Mouse (Mus musculus) liver, embryonic 12.5 days (tissue): ENCODE measurements at regions not wholly inside any gene's neighbourhood (a gene's known extent, or its start where the extent isn't known, plus 50 kb on each side); places are given as distances from the start of the nearest gene placed in this dataset.

Experiments used
- ATAC-seq: fragments of 200-750 bp; cut with Nextera tagmentation; 2 replicates; pipeline ENCODE4 v1.8.0; 2017; ENCODE audit warnings: moderate number of reproducible peaks, mild to moderate bottlenecking, moderate library complexity
- H3K27ac ChIP-seq: fragments of 300-500 bp; sonication (generic); 2 replicates; pipeline ENCODE4 v1.5.1; 2016; ENCODE audit warnings: mild to moderate bottlenecking
- H3K27me3 ChIP-seq: fragments of 300-500 bp; sonication (generic); replicated peaks from 2 replicates; pipeline ENCODE4 v1.6.1; 2016; ENCODE audit warnings: mild to moderate bottlenecking, moderate library complexity
- H3K36me3 ChIP-seq: fragments of 300-500 bp; sonication (generic); 2 replicates; pipeline ENCODE4 v1.6.1; 2016; ENCODE audit warnings: mild to moderate bottlenecking, moderate library complexity
- H3K4me1 ChIP-seq: fragments of 300-500 bp; sonication (generic); 2 replicates; pipeline ENCODE4 v1.6.1; 2016
- H3K4me2 ChIP-seq: fragments of 300-500 bp; sonication (generic); 2 replicates; pipeline ENCODE4 v1.6.1; 2016; ENCODE audit warnings: mild to moderate bottlenecking, moderate library complexity
- H3K4me3 ChIP-seq: fragments of 300-500 bp; sonication (generic); 2 replicates; pipeline ENCODE4 v1.5.1; 2016; ENCODE audit warnings: mild to moderate bottlenecking, moderate library complexity
- H3K9ac ChIP-seq: fragments of 300-500 bp; sonication (generic); 2 replicates; pipeline ENCODE4 v1.6.1; 2016; ENCODE audit warnings: mild to moderate bottlenecking, moderate library complexity
- H3K9me3 ChIP-seq: fragments of 300-500 bp; sonication (generic); replicated peaks from 2 replicates; pipeline ENCODE4 v1.6.1; 2016; ENCODE audit warnings: mild to moderate bottlenecking, moderate library complexity
- WGBS: fragments of 180-500 bp; shearing (Covaris S2); methylation state at CpG from one replicate; pipeline ENCODE4 v1.1.7; 2016; ENCODE audit not compliant: insufficient replicate concordance; 5-methylcytosine and 5-hydroxymethylcytosine counted together

- WGBS = 79% methylated on average over 4 of the region's 4 CpGs
- no peak overlapping the region for H3K27ac ChIP-seq
These were observed 57.8 kb upstream of the Zfand5 start for GRCm38 (mm10) chr19:21214253-21214652.

GRCm38 (mm10) chr19:21193461-21193860 lies 78.6 kb upstream of the Zfand5 start:
- Histone ChIP-seq H3K27me3 (no peaks in the 10 kb centered on the region), H3K36me3 (no peaks in the 10 kb centered on the region), H3K4me3 (no peak overlapping the region), H3K27ac (no peak overlapping the region), H3K4me1 (no peaks in the 10 kb centered on the region), H3K9ac (no peak overlapping the region), H3K4me2 (no peak overlapping the region), H3K9me3 (no peaks in the 10 kb centered on the region)
- WGBS = 76% methylated on average over 10 of the region's 10 CpGs
- no peak for ATAC-seq

More at GRCm38 (mm10) chr19:21214253-21214652, 57.8 kb upstream of the Zfand5 start:
- Histone ChIP-seq H3K27me3 (no peaks in the 10 kb centered on the region), H3K4me3 (no peak overlapping the region), H3K36me3 (no peaks in the 10 kb centered on the region), H3K9me3 (no peaks in the 10 kb centered on the region), H3K9ac (no peak overlapping the region), H3K4me1 (no peaks in the 10 kb centered on the region), H3K4me2 (no peak overlapping the region)
- no peak for ATAC-seq

GRCm38 (mm10) chr19:21192576-21192975 lies 79.5 kb upstream of the Zfand5 start:
- Histone ChIP-seq H3K36me3 (no peaks in the 10 kb centered on the region), H3K4me2 (no peak overlapping the region), H3K4me1 (no peaks in the 10 kb centered on the region), H3K27me3 (no peaks in the 10 kb centered on the region), H3K9ac (no peak overlapping the region), H3K4me3 (no peak overlapping the region), H3K9me3 (no peaks in the 10 kb centered on the region), H3K27ac (no peak overlapping the region)
- no peak for ATAC-seq
- 72% methylated on average over 6 of the region's 6 CpGs for WGBS

- Histone ChIP-seq H3K27ac (no peak overlapping the region), H3K4me3 (no peak overlapping the region), H3K4me2 (no peak overlapping the region), H3K4me1 (no peaks in the 10 kb centered on the region), H3K9ac (no peak overlapping the region), H3K27me3 (no peaks in the 10 kb centered on the region), H3K9me3 (no peaks in the 10 kb centered on the region), H3K36me3 (no peaks in the 10 kb centered on the region)
- 34% methylated on average over 4 of the region's 4 CpGs for WGBS
- no peak for ATAC-seq
These were observed 82.9 kb upstream of the Zfand5 start for GRCm38 (mm10) chr19:21189216-21189615.

GRCm38 (mm10) chr19:21186656-21187055 lies 85.4 kb upstream of the Zfand5 start:
- H3K36me3 ChIP-seq = no peaks in the 10 kb centered on the region
- no peaks in the 10 kb centered on the region for H3K4me1 ChIP-seq
- H3K4me3 ChIP-seq = no peak overlapping the region
- H3K9me3 ChIP-seq = no peaks in the 10 kb centered on the region
- no peaks in the 10 kb centered on the region for H3K27me3 ChIP-seq
- H3K27ac ChIP-seq = no peak overlapping the region
- ATAC-seq = no peak
- 85% methylated on average over 1 of the region's 1 CpGs for WGBS
- H3K9ac ChIP-seq = no peak overlapping the region
- no peak overlapping the region for H3K4me2 ChIP-seq

- Histone ChIP-seq H3K9me3 (no peaks in the 10 kb centered on the region), H3K4me3 (no peak overlapping the region), H3K27ac (no peak overlapping the region)
These were observed 86.1 kb upstream of the Zfand5 start for GRCm38 (mm10) chr19:21186016-21186415.

GRCm38 (mm10) chr19:21183028-21183427 lies 89.0 kb upstream of the Zfand5 start:
- Histone ChIP-seq H3K4me2 (no peak overlapping the region), H3K4me1 (no peaks in the 10 kb centered on the region), H3K9ac (no peak overlapping the region), H3K9me3 (no peaks in the 10 kb centered on the region), H3K27me3 (no peaks in the 10 kb centered on the region), H3K27ac (no peak overlapping the region), H3K4me3 (no peak overlapping the region), H3K36me3 (no peaks in the 10 kb centered on the region)
- 69% methylated on average over 4 of the region's 4 CpGs for WGBS
- ATAC-seq = no peak

More at GRCm38 (mm10) chr19:21186016-21186415, 86.1 kb upstream of the Zfand5 start:
- ATAC-seq = no peak
- 64% methylated on average over 1 of the region's 1 CpGs for WGBS
- no peak overlapping the region for H3K9ac ChIP-seq
- no peaks in the 10 kb centered on the region for H3K36me3 ChIP-seq
- H3K4me1 ChIP-seq = no peaks in the 10 kb centered on the region
- no peaks in the 10 kb centered on the region for H3K27me3 ChIP-seq
- H3K4me2 ChIP-seq = no peak overlapping the region

- no peaks in the 10 kb centered on the region for H3K9me3 ChIP-seq
- WGBS = 69% methylated on average over 1 of the region's 1 CpGs
- H3K4me2 ChIP-seq = no peak overlapping the region
- H3K27ac ChIP-seq = no peak overlapping the region
- H3K4me3 ChIP-seq = no peak overlapping the region
- H3K27me3 ChIP-seq = no peaks in the 10 kb centered on the region
- H3K4me1 ChIP-seq = no peaks in the 10 kb centered on the region
- no peaks in the 10 kb centered on the region for H3K36me3 ChIP-seq
- H3K9ac ChIP-seq = no peak overlapping the region
- no peak for ATAC-seq
These were observed 92.2 kb upstream of the Zfand5 start for GRCm38 (mm10) chr19:21179886-21180285.

- 45% methylated on average over 3 of the region's 3 CpGs for WGBS
- no peak overlapping the region for H3K4me3 ChIP-seq
These were observed 96.6 kb upstream of the Zfand5 start for GRCm38 (mm10) chr19:21175426-21175831.

GRCm38 (mm10) chr19:21174636-21175035 lies 97.4 kb upstream of the Zfand5 start:
- Histone ChIP-seq H3K27me3 (no peaks in the 10 kb centered on the region), H3K4me3 (no peak overlapping the region), H3K9ac (no peak overlapping the region), H3K4me1 (0 out of 2 replicates have a peak, but pooled peaks cover 6% of the 10 kb centered on the region), H3K9me3 (no peaks in the 10 kb centered on the region), H3K27ac (no peak overlapping the region), H3K36me3 (no peaks in the 10 kb centered on the region), H3K4me2 (no peak overlapping the region)
- 0 out of 2 replicates have a peak, but pooled peaks have one; percentile 15 for ATAC-seq
- 54% methylated on average over 5 of the region's 5 CpGs for WGBS

More at GRCm38 (mm10) chr19:21175426-21175831, 96.6 kb upstream of the Zfand5 start:
- no peaks in the 10 kb centered on the region for H3K36me3 ChIP-seq
- H3K4me1 ChIP-seq = 0 out of 2 replicates have a peak, but pooled peaks cover 6% of the 10 kb centered on the region
- H3K9me3 ChIP-seq = no peaks in the 10 kb centered on the region
- H3K27ac ChIP-seq = no peak overlapping the region
- H3K4me2 ChIP-seq = no peak overlapping the region
- no peak for ATAC-seq
- H3K27me3 ChIP-seq = no peaks in the 10 kb centered on the region
- H3K9ac ChIP-seq = no peak overlapping the region

- no peak overlapping the region for H3K9ac ChIP-seq
- H3K36me3 ChIP-seq = no peaks in the 10 kb centered on the region
- no peak overlapping the region for H3K4me3 ChIP-seq
- no peak overlapping the region for H3K27ac ChIP-seq
- H3K27me3 ChIP-seq = no peaks in the 10 kb centered on the region
- no peak overlapping the region for H3K4me2 ChIP-seq
- H3K9me3 ChIP-seq = no peaks in the 10 kb centered on the region
- ATAC-seq = no peak
- WGBS = 28% methylated on average over 5 of the region's 5 CpGs
- 0 out of 2 replicates have a peak, but pooled peaks cover 6% of the 10 kb centered on the region for H3K4me1 ChIP-seq
These were observed 98.1 kb upstream of the Zfand5 start for GRCm38 (mm10) chr19:21173896-21174483.

GRCm38 (mm10) chr19:21171191-21171590 lies 100.9 kb upstream of the Zfand5 start:
- Histone ChIP-seq H3K4me1 (0 out of 2 replicates have a peak, but pooled peaks cover 6% of the 10 kb centered on the region), H3K4me3 (no peak overlapping the region), H3K9ac (no peak overlapping the region), H3K36me3 (no peaks in the 10 kb centered on the region), H3K27ac (no peak overlapping the region), H3K9me3 (no peaks in the 10 kb centered on the region), H3K27me3 (no peaks in the 10 kb centered on the region), H3K4me2 (no peak overlapping the region)
- ATAC-seq = no peak
- WGBS = 49% methylated on average over 2 of the region's 2 CpGs

- 0 out of 2 replicates have a peak, but pooled peaks cover 6% of the 10 kb centered on the region for H3K4me1 ChIP-seq
- H3K4me3 ChIP-seq = no peak overlapping the region
- H3K9ac ChIP-seq = no peak overlapping the region
- no peak for ATAC-seq
- H3K4me2 ChIP-seq = no peak overlapping the region
- no peak overlapping the region for H3K27ac ChIP-seq
- H3K9me3 ChIP-seq = no peaks in the 10 kb centered on the region
- H3K36me3 ChIP-seq = no peaks in the 10 kb centered on the region
- 9% methylated on average over 2 of the region's 2 CpGs for WGBS
- H3K27me3 ChIP-seq = no peaks in the 10 kb centered on the region
These were observed 101.3 kb upstream of the Zfand5 start for GRCm38 (mm10) chr19:21170785-21171184.
